Mouse (Mus musculus) neural tube, embryonic 11.5 days (tissue): ENCODE results near the gene D10Jhu81e. TPM values are rescaled to one million over a fixed set of nuclear protein-coding genes. Genes with fewer than 3 reads are reported as not detected.

Source experiments
- ATAC-seq: fragments of 200-750 bp; cut with Nextera tagmentation; 2 replicates; pipeline ENCODE4 v1.8.0; 2017; ENCODE audit warnings: moderate number of reproducible peaks, mild to moderate bottlenecking, moderate TSS enrichment, moderate library complexity; ENCODE audit not compliant: insufficient read depth, low FRiP score, low TSS enrichment
- DNase-seq: peaks from one replicate; pipeline ENCODE4 v3.0.0-alpha.2; 2015; ENCODE audit warnings: low spot score
- H3K27ac ChIP-seq: fragments of 300-500 bp; sonication (generic); 2 replicates; pipeline ENCODE4 v1.5.1; 2014; ENCODE audit warnings: low read depth, mild to moderate bottlenecking, low read length
- H3K27me3 ChIP-seq: fragments of 300-500 bp; sonication (generic); 2 replicates; pipeline ENCODE4 v1.6.1; 2014; ENCODE audit warnings: mild to moderate bottlenecking, low read length, mixed read lengths; ENCODE audit not compliant: control insufficient read depth, insufficient read depth
- H3K36me3 ChIP-seq: fragments of 300-500 bp; sonication (generic); 2 replicates; pipeline ENCODE4 v1.6.1; 2014; ENCODE audit warnings: mild to moderate bottlenecking, low read length, moderate library complexity, mixed read lengths; ENCODE audit not compliant: control insufficient read depth, insufficient read depth
- H3K4me1 ChIP-seq: fragments of 300-500 bp; sonication (generic); 2 replicates; pipeline ENCODE4 v1.6.1; 2014; ENCODE audit warnings: low read length, mixed read lengths; ENCODE audit not compliant: control insufficient read depth, insufficient read depth
- H3K4me2 ChIP-seq: fragments of 300-500 bp; sonication (generic); 2 replicates; pipeline ENCODE4 v1.6.1; 2014; ENCODE audit warnings: low read depth, mild to moderate bottlenecking, moderate library complexity
- H3K4me3 ChIP-seq: fragments of 300-500 bp; sonication (generic); 2 replicates; pipeline ENCODE4 v1.5.1; 2014; ENCODE audit warnings: low read depth, low read length
- H3K9ac ChIP-seq: fragments of 300-500 bp; sonication (generic); 2 replicates; pipeline ENCODE4 v1.6.1; 2014; ENCODE audit warnings: mild to moderate bottlenecking, low read length
- H3K9me3 ChIP-seq: fragments of 300-500 bp; sonication (generic); 2 replicates; pipeline ENCODE4 v1.6.1; 2016; ENCODE audit warnings: low read length; ENCODE audit not compliant: control insufficient read depth
- WGBS: fragments of 180-500 bp; shearing (Covaris S2); extraction: QIAGEN DNeasy Blood & Tissue Kit; methylation state at CpG from one replicate; pipeline ENCODE4 v1.1.7; 2014; 5-methylcytosine and 5-hydroxymethylcytosine counted together
- polyA plus RNA-seq: library from polyadenylated mRNA; unstranded; fragments of >200 nt; fragmentation: Nextera tagmentation; extraction: Ambion mirVana; gene quantifications from 2 replicates; pipeline ENCODE4 v1.2.1, GENCODE M21; 2014

D10Jhu81e gene
- polyA plus RNA-seq, 1 experiment from 2014 or later: 17.8 TPM

- Histone ChIP-seq H3K9ac (no peak overlapping the region), H3K4me1 (no peaks in the 10 kb centered on the region), H3K27me3 (no peaks in the 10 kb centered on the region), H3K4me3 (no peak overlapping the region), H3K4me2 (no peak overlapping the region), H3K36me3 (no peaks in the 10 kb centered on the region), H3K27ac (no peak overlapping the region), H3K9me3 (no peaks in the 10 kb centered on the region)
- DNase-seq (no peak), ATAC-seq (no peak)
- 65% methylated on average over 4 of the region's 4 CpGs for WGBS
These were observed 55.0 kb downstream of the D10Jhu81e start for GRCm38 (mm10) chr10:78114521-78115092.

Other genes starting within 250 kb of the D10Jhu81e start
- gene Trpm2, start 199.2 kb downstream of the D10Jhu81e start, polyA plus RNA-seq: 0.58 and 1.4 TPM in 2 replicates
- 35.9 and 42.5 TPM in 2 replicates for gene 1810043G02Rik, start 191.3 kb downstream of the D10Jhu81e start, polyA plus RNA-seq
- 125 and 127 TPM in 2 replicates for gene Pfkl, start 159.7 kb downstream of the D10Jhu81e start, polyA plus RNA-seq
- not detected in 2 replicates for gene Dnmt3l, start 127.8 kb downstream of the D10Jhu81e start, polyA plus RNA-seq
- not detected in 2 replicates for gene Aire, start 126.2 kb downstream of the D10Jhu81e start, polyA plus RNA-seq
- 1.4 TPM in 2 replicates for gene Icosl, start 100.5 kb downstream of the D10Jhu81e start, polyA plus RNA-seq
- gene Pwp2, start 15.4 kb upstream of the D10Jhu81e start, polyA plus RNA-seq: 22.7 and 24.6 TPM in 2 replicates
- 16.1 and 18.6 TPM in 2 replicates for gene Trappc10, start 74.9 kb upstream of the D10Jhu81e start, polyA plus RNA-seq
- 49.3 and 49.7 TPM in 2 replicates for gene Agpat3, start 182.7 kb upstream of the D10Jhu81e start, polyA plus RNA-seq
- gene Rrp1, start 243.3 kb upstream of the D10Jhu81e start, polyA plus RNA-seq: 257 and 278 TPM in 2 replicates